Mouse (Mus musculus): ENCODE data around the gene Asic5. TPM values are rescaled to one million over a fixed set of nuclear protein-coding genes. Genes with fewer than 3 reads are reported as not detected.

The Asic5 gene
- total RNA-seq (2021): not detected

DNA sequence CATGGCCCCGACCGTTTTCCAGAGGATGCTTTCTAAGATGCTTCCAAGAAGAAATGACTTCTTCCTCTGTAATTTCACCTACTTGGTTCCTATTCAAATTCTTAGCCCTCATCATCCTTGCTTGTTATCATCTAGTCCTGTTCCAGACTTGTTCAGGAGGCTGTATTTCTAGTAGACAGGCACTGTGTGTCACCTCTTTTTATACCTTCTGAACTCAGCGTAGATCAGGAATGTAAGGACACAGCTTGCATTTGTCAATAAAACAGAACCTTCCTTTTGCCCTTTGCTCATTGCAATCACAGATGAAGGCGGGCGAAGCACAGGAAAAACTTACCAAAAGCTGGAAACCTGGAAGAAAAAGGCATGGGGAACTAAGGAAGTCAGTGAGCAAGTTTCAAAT, at the start of gene Asic5:
Gene Asic5 (plus strand): TSS at position 301 of the 400 bp plus-strand sequence.
- intact Hi-C loops (cut with DNase I): no loop called here
- no peak for DNase-seq

DNA sequence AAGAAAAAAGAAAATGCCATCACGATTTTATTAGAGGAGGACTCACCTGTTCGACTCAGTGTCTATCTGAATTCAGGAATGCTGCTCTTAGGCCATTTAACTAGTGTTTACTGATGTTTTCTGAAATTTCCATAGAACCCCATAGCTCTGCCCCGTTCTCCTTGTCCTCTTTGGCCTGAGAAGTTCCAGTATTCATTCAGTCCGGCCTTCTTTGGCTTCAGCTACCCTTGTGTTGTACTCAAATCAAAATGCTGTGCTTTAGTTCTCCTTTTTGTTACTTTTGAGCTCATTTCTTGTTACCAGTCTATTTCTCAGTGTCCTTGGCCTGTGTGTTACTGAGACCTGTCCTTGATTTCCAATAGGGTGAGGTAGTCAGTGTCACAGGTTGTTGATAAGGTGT, 48.7 kb upstream of the Asic5 start:
- no peak for DNase-seq
- intact Hi-C loops (cut with DNase I): loop anchor here (5.0 to 10.0 kb wide), 3 partner anchors 99 to 1121 kb away; partner anchors contain the start of gene Plrg1

DNA sequence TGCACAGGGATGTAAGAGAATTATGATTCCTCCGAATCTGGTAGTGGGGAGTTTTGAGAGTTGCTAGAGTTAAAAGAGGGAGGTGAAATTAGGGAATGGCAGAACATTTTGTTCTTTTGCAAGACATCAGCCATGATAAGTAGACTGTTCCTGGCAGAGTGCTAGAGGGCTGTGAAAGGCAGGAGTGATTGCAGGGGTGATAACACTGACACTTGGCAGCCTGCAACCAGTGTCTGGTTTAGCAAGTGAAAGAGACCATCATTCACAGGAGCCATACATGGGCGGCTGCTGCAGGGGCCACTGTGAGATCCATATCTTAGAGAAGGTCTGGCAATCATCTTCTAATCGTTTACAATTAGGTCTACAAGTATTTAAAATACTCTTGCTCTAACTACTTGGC, 43.2 kb upstream of the Asic5 start:
- intact Hi-C loops (cut with DNase I): loop anchor here (10.0 kb wide), 1 partner anchor 1116 kb away; the partner anchor contains the start of gene Plrg1
- DNase-seq: no peak

DNA sequence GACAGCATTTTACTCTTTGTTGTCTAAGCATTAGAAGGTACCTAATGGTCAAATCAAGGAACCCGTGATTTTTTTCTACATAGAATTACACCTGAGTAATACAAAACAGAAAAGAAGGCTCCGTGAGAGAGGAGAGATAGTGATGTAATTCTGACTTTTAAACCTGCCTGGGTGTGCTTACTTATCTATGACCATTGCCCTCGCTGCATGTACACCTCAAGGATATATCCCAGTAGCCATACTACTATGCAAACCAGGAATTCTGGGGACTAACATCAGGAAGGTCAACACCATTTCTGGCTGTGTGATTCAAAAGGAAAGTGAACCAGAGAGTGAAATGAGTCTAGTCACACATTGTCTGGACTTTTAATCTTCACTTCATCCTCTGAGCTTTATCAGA, 39.7 kb upstream of the Asic5 start:
- no peak for DNase-seq
- intact Hi-C loops (cut with DNase I): no loop called here

DNA sequence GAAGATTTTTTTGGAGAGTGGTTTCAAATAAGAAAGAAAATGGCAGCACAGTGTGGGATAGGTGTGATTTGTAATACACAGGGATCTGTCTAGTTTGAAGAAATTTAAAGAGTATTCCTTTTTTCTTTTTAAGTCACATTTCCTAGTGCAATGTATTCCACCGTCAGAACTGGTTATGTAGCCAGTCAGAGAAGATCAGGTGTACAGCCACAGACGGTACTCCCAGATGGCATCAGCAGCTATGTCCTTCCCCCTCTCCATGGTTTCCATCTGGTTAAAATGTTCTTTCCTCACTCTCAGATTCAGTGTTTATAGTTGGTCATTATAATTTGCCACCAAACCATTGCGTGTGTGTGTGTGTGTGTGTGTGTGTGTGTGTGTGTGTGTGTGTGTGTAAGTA, 39.0 kb upstream of the Asic5 start:
- intact Hi-C loops (cut with DNase I): no loop called here

DNA sequence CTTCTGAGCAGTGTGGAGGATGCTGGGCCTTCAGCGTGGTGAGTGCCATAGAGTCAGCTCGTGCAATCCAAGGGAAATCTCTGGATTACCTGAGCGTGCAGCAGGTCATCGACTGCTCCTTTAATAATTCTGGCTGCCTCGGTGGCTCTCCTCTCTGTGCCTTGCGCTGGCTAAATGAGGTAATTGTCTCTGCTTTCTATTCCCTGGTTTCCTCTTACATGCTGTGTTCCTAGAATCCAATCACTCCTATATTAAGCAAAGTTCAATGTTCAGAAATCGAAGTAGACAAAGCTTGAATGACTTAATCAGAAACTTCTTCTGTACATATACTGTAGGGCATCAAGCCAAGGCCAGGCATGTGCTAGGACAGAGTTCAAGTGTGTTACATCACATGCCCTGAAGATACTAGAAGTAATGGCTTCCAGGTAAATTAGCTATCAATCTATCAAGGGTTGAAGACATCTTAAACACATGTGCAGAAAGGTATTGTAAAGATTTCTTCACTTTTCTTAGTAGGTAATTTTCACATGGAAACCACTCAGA, 37.2 kb upstream of the Asic5 start:
- intact Hi-C loops (cut with DNase I): no loop called here
- no peak for DNase-seq

More for the DNA sequence above, 39.0 kb upstream of the Asic5 start:
- no peak for DNase-seq

DNA sequence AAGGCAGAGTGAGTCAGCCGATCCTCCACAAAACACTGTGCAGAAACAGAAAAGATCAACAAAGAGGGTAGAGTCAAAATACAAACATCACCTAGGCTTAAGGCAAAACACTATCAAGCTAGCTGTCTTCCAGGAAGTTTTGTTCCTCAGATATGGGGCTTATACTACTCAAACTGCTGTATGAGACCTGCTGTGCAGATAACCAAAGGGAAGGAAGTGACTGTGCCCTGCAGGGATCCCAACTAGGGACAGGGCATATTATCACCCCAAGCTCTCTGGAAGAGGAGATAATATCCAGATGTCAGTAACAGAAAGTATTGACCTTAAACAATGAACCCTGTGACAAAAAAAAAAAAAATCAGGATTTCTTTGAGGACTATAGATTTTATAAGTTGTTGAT, 33.0 kb upstream of the Asic5 start:
- intact Hi-C loops (cut with DNase I): no loop called here
- DNase-seq: no peak

DNA sequence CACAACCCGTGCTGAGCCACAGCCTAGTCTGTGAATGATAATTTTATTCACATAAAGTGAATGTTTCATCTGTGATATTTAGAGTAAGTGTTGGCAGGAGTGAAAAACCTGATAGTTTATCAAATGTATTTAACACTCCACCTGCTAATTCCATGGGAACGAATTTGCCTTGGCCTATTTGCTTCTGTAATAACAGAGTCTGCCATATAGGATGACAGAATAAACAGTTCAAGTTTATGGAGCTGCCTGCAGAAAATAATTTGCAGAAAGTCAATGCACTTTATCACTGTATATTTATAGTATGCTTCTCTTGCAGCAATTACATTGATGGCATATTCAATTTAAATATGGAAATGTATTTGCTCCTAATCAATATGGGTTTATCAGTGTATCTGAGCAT, 30.3 kb upstream of the Asic5 start:
- intact Hi-C loops (cut with DNase I): no loop called here
- no peak for DNase-seq

DNA sequence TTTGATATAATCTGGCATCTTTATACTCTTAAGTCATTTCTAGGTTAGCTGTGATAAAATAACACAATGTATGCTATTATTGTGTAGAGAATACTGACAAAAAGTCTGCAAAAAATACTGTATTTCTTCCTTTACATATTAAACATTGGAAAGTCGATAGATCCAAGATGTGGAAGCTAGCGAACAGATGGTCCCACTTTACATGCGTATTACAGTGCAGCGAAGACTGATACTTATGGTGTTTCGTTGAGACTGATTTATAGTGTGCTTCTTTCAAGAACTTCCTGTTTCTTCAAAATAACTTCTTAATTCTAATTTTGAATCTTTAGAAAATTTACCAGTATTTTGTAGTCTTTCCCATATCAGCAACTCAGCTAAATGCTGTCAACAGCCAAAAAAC, 24.6 kb upstream of the Asic5 start:
- intact Hi-C loops (cut with DNase I): no loop called here
- DNase-seq: no peak

DNA sequence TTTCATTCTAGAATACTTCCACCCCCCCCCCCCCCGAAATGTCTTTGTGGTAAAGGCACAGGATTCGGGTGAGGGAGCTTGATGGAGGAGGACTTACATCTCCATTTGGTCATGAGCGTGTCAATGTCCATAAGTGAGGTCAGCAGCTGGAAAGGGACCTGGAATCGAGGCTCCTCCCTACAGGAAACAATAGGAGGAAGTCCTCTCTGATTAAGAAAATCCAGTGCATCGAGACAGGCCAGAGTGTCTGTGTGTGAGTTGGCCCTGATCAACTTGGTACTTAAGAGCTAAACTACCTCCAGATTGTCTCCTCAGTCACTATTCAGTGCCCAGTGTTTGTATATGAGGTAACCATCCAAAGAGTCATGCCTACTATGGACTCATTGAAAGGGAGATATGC, 20.8 kb upstream of the Asic5 start:
- intact Hi-C loops (cut with DNase I): no loop called here
- DNase-seq: no peak

DNA sequence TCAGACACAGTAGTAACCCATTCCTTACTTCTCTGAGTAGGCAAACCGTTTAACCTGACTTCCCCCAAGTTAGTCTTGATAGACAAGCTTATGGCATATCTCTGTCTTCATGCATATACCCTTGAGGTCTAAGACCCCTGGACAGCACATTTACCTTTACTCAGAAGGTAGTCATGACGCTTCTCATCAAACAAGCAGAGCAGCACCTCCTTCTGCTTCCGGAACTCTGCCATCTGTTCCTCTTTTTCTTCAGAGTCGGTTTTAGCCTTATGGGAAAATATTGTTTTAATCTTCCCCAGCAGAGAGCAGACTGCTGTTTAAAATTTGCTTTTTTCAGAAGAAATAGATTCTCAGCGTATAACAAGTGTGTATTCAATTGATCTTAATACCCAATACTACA, 18.3 kb upstream of the Asic5 start:
- intact Hi-C loops (cut with DNase I): no loop called here
- DNase-seq: no peak

DNA sequence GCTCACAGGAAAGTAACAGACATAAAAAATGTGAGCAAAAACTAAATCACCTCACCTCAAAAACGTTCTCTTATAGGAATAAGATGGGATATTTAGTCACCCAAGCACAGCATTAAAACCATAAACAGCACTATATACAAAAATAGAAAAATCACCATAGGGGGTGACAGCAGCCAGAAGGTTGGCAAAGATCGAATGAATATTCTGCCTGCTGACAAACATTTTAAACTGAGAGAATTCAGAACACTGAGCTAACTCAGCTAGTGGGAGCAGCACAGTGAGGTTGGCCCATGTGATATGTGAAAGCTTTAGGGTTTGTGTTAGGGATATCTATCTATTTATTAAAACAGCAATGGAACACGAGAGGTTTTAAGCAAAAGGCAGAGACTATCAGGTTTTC, 17.5 kb upstream of the Asic5 start:
- DNase-seq: no peak

DNA sequence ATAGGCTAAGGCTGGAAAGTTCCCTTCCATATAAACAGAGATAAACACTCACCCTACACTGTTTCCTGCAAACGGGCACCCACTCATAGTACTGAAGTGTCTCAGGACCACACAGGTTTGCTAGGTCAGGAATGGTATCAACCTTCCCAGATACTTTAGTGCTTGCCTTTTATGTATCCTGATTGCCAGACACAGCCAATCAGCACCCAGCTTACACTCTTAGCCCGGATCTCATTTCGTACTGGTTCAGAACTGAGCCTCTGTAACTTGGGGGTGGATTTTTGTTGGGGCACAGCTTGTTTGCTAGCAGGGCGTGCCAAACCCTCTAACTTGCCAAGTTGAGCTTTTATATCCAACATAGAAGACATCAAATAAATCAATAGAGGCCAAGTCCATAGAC, 6.5 kb upstream of the Asic5 start:
- intact Hi-C loops (cut with DNase I): no loop called here
- no peak for DNase-seq

More for the DNA sequence above, 17.5 kb upstream of the Asic5 start:
- intact Hi-C loops (cut with DNase I): no loop called here

DNA sequence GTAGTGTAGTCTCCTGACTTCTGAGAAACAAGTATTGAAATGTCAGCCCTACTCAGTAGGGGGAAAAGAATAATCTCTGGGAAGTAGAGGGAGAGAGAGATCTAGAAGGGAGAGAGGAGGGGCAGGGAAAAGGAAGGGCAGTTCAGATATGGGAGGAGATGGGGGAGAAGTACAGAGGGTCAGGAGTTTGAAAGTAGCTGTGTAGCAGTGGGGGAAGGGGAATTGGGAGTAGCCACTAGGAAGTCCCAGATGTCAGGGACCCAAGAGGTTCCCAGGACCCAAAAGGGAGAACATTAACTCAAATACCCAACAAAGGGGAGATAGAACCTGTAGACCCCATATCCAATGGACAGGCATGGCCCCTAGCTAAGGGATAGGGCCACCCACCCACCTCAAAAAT, 6.0 kb upstream of the Asic5 start, which contains the start of gene Tdo2:
Gene Tdo2 (minus strand): TSS at position 101 of the 400 bp plus-strand sequence.
- intact Hi-C loops (cut with DNase I): no loop called here

DNA sequence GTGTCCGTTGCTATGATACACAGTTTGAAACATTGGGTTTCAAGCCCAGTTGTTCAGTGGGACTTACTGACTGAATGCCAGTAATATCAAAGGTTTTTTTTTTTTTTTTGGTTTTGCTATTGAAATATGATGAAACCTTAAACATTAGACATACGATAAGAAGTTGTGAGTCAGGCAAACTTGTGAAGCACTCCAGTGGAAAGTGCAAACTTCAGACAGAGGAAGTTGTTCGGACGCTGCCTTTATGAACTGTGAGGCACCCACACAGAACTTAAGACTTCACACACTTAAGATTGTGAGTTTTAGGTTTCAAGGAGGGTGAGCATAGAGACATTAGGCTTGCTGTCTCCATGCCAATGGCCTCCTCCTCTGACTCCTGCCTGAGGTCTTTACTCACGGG, 514 bp upstream of the Asic5 start:
- intact Hi-C loops (cut with DNase I): no loop called here
- no peak for DNase-seq

More for the DNA sequence above, 6.0 kb upstream of the Asic5 start, which contains the start of gene Tdo2:
- no peak for DNase-seq

DNA sequence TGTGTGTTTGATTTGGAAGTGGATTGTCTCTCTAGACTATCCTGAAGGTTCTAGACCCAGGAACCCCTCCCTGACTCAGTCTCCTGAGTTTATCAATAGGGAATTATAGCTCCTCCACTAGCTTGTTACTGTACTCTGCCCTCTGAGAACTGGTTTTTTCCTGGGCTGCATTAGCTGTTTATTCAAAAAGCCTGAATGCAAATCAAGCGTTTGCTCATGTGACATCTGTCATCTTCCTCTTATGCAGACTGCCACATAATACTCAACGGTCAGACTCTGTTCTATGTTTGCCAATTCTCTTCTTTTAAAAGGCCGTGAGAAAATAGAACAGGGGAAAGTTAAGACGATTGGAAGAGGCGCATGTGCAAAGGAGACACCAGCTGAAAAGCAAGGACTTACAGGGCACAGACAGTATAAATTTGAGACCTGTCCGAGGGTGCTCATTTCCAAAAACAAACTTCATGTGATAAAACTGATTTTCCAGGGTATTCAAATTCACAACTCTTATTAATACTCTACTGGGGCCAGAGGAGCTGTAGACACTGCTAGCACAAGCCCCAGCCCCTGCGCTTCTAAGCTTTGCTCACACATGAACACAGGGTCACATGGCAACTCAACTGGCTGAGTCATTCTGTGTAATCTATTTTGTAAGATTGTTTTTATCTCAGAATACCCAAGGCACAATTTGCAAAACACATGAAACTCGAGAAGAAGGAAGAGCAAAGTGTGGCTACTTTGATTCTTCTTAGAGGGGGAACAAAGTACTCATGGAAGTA, 1.2 kb downstream of the Asic5 start:
- DNase-seq: no peak
- intact Hi-C loops (cut with DNase I): no loop called here

DNA sequence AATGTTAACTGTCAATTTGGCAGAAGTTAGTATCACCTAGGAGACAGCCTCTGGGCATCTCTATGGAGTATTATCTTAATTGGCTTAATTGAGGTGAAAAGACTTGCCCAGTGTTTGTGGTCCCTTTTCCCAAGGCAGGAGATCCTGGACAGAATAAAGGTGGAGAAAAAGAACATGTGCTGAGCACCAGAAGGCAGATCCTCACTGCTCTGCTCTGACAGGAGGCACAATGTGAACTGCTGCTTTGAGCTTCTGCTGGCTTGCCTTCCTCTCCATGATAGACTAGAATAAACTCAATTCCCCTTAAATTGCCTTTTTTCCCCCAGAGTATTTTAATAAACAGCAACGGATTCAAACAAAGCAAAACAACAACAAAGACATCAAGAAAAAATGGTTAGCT, 3.0 kb downstream of the Asic5 start:
- intact Hi-C loops (cut with DNase I): no loop called here
- DNase-seq: no peak

DNA sequence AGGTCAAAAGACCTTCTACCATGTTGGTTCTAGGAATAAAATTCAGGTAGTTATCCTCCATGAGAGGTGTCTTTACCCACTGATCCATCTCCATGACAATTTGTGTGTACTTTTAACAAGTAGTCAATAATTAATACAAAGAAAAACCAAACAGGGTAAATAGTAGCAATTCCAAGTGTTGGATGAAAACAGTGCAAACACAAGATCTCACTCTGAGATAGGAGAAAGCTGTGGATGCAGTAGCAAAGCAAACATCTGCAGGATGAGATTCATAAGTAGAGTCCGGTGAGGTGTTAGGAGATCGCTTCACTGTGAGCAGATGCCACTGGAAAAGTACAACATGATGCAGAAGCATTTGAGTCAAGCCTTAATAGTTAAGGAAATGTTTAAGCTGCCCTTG, 4.0 kb downstream of the Asic5 start:
- no peak for DNase-seq
- intact Hi-C loops (cut with DNase I): no loop called here

DNA sequence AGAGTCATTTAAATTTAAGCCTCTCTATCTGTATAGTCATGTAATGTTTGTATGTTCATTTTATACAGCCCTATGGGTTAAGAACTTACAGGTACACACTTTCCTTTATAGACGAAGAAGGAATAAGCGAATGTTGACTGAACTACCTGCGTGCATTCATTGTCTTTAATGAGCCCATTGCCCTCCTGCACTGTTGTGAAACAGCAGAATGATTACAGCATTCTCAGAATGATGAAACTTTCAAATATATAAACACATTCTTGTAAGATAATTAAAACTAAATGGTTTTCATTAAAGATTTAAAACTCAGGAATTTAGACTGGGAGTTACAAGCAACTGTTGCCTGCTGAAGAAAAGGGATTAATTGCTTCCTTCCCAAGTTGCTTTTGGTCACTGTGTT, 5.5 kb downstream of the Asic5 start:
- no peak for DNase-seq
- intact Hi-C loops (cut with DNase I): no loop called here

DNA sequence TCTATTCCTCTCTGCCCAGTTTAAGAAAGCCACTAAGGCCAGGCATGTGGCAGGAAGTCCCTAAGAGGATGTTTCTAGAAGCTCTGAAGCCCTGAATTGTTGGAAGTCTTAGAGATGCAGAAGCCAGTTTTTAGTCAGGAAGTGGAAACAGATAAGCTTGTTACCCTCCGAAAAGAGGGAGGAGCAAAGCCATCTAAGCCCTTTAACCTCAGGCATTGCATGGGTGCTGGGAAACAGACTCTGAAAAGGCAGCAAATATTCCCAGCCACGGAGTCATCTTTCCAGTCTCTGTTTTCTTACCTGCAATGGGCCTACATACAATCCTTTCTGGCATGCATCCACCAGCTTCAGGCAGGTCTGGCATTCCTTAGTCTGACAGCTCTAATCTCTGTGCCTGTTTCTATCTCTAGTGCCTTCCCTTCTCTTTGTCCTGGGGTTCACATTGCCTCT, 7.6 kb downstream of the Asic5 start:
- DNase-seq: no peak
- intact Hi-C loops (cut with DNase I): loop anchor here (10.0 kb wide), 2 partner anchors 735 to 865 kb away; no protein-coding TSS in a partner anchor

DNA sequence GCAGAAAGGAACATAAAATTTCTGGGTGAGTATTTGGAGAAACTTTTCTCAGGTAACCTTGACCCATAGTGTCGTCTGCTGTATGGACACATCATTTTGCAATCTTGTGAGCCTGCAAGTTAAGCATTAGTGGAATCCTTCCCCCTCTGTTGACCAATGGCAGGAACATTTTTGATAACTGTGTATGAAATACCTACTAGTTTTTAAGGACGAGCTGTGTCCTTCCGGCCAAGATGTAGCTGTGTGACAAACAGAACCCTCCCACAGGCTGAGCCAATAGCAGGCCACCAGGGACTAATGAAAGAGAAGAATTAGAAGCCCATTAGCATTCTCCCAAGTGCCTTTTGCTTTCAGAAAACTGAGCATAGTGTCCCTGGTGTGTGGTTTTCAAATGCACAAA, 8.4 kb downstream of the Asic5 start:
- intact Hi-C loops (cut with DNase I): loop anchor here (10.0 kb wide), 2 partner anchors 734 to 864 kb away; no protein-coding TSS in a partner anchor
- no peak for DNase-seq

DNA sequence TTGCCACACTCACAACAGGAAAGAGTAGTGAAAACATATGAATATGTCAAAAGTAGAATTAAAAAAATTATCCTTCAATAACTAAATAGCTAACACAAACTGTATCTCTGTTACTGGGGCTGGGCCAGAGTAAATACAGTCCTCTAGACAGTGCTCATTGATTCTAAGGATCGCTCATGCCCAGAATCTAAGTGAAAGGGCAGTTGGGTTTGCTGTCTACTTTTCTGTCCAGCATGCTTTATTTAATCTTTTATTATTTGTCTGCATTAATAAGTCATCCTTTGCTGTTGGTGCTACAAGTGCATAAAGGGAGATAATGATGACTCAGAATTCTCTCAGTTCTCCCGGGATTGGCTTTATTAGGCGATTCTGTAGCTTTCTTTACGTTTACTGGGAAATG, 13.3 kb downstream of the Asic5 start:
- no peak for DNase-seq
- intact Hi-C loops (cut with DNase I): loop anchor here (5.0 to 10.0 kb wide), 3 partner anchors 342 to 859 kb away; no protein-coding TSS in a partner anchor
